Mouse (Mus musculus) embryonic facial prominence, embryonic 10.5 days (tissue): ENCODE measurements around the gene Foxo6. TPM values are rescaled to one million over a fixed set of nuclear protein-coding genes. Genes with fewer than 3 reads are reported as not detected.

Source experiments
- DNase-seq: peaks from one replicate; pipeline ENCODE4 v3.0.0-alpha.2; 2017; ENCODE audit warnings: low spot score
- H3K27ac ChIP-seq: fragments of 300-500 bp; sonication (generic); replicated peaks from 2 replicates; pipeline ENCODE4 v1.5.1; 2016; ENCODE audit warnings: mild to moderate bottlenecking
- H3K27me3 ChIP-seq: fragments of 300-500 bp; sonication (generic); replicated peaks from 2 replicates; pipeline ENCODE4 v1.6.1; 2016; ENCODE audit warnings: low read depth, mild to moderate bottlenecking; ENCODE audit not compliant: poor library complexity, severe bottlenecking
- H3K36me3 ChIP-seq: fragments of 300-500 bp; sonication (generic); replicated peaks from 2 replicates; pipeline ENCODE4 v1.6.1; 2016; ENCODE audit warnings: mild to moderate bottlenecking, moderate library complexity
- H3K4me1 ChIP-seq: fragments of 300-500 bp; sonication (generic); 2 replicates; pipeline ENCODE4 v1.6.1; 2016
- H3K4me3 ChIP-seq: fragments of 300-500 bp; sonication (generic); 2 replicates; pipeline ENCODE4 v1.5.1; 2016; ENCODE audit warnings: mild to moderate bottlenecking, moderate library complexity
- H3K9me3 ChIP-seq: fragments of 300-500 bp; sonication (generic); 2 replicates; pipeline ENCODE4 v1.6.1; 2016; ENCODE audit warnings: mild to moderate bottlenecking
- WGBS: fragments of 180-500 bp; shearing (Covaris S2); methylation state at CpG from one replicate; pipeline ENCODE4 v1.1.7; 2016; 5-methylcytosine and 5-hydroxymethylcytosine counted together
- polyA plus RNA-seq: library from polyadenylated mRNA; unstranded; fragments of >200 nt; fragmentation: Nextera tagmentation; extraction: Ambion mirVana; gene quantifications from 2 replicates; pipeline ENCODE4 v1.2.1, GENCODE M21; 2016

Foxo6 gene
- polyA plus RNA-seq, 1 experiment from 2014 or later: 0.21 TPM

GRCm38 (mm10) chr4:120231982-120232381 is 55.2 kb downstream of the Foxo6 start:
- 78% methylated on average over 4 of the region's 4 CpGs for WGBS
- no peaks in the 10 kb centered on the region for H3K9me3 ChIP-seq
- DNase-seq: no peak
- H3K4me3 ChIP-seq: no peak overlapping the region
- no peak overlapping the region for H3K27ac ChIP-seq
- no peaks in the 10 kb centered on the region for H3K4me1 ChIP-seq
- H3K27me3 ChIP-seq: peaks cover 34% of the 10 kb centered on the region
- H3K36me3 ChIP-seq: no peaks in the 10 kb centered on the region

GRCm38 (mm10) chr4:120230256-120230649 is 56.9 kb downstream of the Foxo6 start:
- Histone ChIP-seq H3K9me3 (no peaks in the 10 kb centered on the region), H3K27ac (no peak overlapping the region), H3K36me3 (no peaks in the 10 kb centered on the region), H3K27me3 (peaks cover 34% of the 10 kb centered on the region), H3K4me1 (no peaks in the 10 kb centered on the region), H3K4me3 (no peak overlapping the region)
- peak; percentile 76 for DNase-seq
- WGBS: 17% methylated on average over 6 of the region's 6 CpGs

GRCm38 (mm10) chr4:120229505-120230255 is 57.5 kb downstream of the Foxo6 start:
- Histone ChIP-seq H3K27ac (no peak overlapping the region), H3K4me1 (no peaks in the 10 kb centered on the region), H3K4me3 (no peak overlapping the region), H3K9me3 (no peaks in the 10 kb centered on the region), H3K27me3 (peaks cover 34% of the 10 kb centered on the region), H3K36me3 (no peaks in the 10 kb centered on the region)
- no peak for DNase-seq
- 75% methylated on average over 13 of the region's 13 CpGs for WGBS

- H3K27me3 ChIP-seq: peaks cover 34% of the 10 kb centered on the region
- H3K36me3 ChIP-seq: no peaks in the 10 kb centered on the region
- 90% methylated on average over 3 of the region's 3 CpGs for WGBS
These were observed 58.5 kb downstream of the Foxo6 start for GRCm38 (mm10) chr4:120228613-120229012.

GRCm38 (mm10) chr4:120227224-120227623 is 59.9 kb downstream of the Foxo6 start:
- peaks cover 26% of the 10 kb centered on the region for H3K27me3 ChIP-seq
- H3K9me3 ChIP-seq: no peaks in the 10 kb centered on the region
- no peaks in the 10 kb centered on the region for H3K4me1 ChIP-seq
- 0 out of 2 replicates have a peak overlapping the region, but pooled peaks have one; percentile 35 for H3K27ac ChIP-seq
- H3K4me3 ChIP-seq: no peak overlapping the region
- H3K36me3 ChIP-seq: no peaks in the 10 kb centered on the region
- WGBS: 48% methylated on average over 2 of the region's 2 CpGs
- DNase-seq: no peak

More at GRCm38 (mm10) chr4:120228613-120229012, 58.5 kb downstream of the Foxo6 start:
- Histone ChIP-seq H3K4me1 (no peaks in the 10 kb centered on the region), H3K9me3 (no peaks in the 10 kb centered on the region), H3K27ac (no peak overlapping the region), H3K4me3 (no peak overlapping the region)
- DNase-seq: no peak

- Histone ChIP-seq H3K27me3 (peaks cover 22% of the 10 kb centered on the region), H3K9me3 (no peaks in the 10 kb centered on the region), H3K36me3 (no peaks in the 10 kb centered on the region), H3K27ac (peak overlapping the region; percentile 48), H3K4me3 (no peak overlapping the region), H3K4me1 (no peaks in the 10 kb centered on the region)
- 68% methylated on average over 4 of the region's 4 CpGs for WGBS
- DNase-seq: peak; percentile 24
These were observed 60.5 kb downstream of the Foxo6 start for GRCm38 (mm10) chr4:120226682-120227081.

GRCm38 (mm10) chr4:120225135-120225780 is 61.9 kb downstream of the Foxo6 start:
- no peak overlapping the region for H3K4me3 ChIP-seq
- H3K27ac ChIP-seq: no peak overlapping the region
- WGBS: 63% methylated on average over 6 of the region's 6 CpGs
- peaks cover 17% of the 10 kb centered on the region for H3K27me3 ChIP-seq
- H3K4me1 ChIP-seq: no peaks in the 10 kb centered on the region
- DNase-seq: peak; percentile 79
- no peaks in the 10 kb centered on the region for H3K9me3 ChIP-seq
- no peaks in the 10 kb centered on the region for H3K36me3 ChIP-seq

- Histone ChIP-seq H3K27ac (no peak overlapping the region), H3K9me3 (no peaks in the 10 kb centered on the region), H3K4me1 (no peaks in the 10 kb centered on the region), H3K4me3 (no peak overlapping the region), H3K36me3 (no peaks in the 10 kb centered on the region), H3K27me3 (peaks cover 7% of the 10 kb centered on the region; the same call in 1 of the 2 replicates)
- no peak for DNase-seq
- 79% methylated on average over 6 of the region's 6 CpGs for WGBS
These were observed 63.3 kb downstream of the Foxo6 start for GRCm38 (mm10) chr4:120223805-120224204.

GRCm38 (mm10) chr4:120223108-120223745 is 63.9 kb downstream of the Foxo6 start:
- Histone ChIP-seq H3K27me3 (peaks cover 7% of the 10 kb centered on the region; the same call in 1 of the 2 replicates), H3K9me3 (no peaks in the 10 kb centered on the region), H3K27ac (no peak overlapping the region), H3K4me3 (no peak overlapping the region), H3K36me3 (no peaks in the 10 kb centered on the region), H3K4me1 (no peaks in the 10 kb centered on the region)
- DNase-seq: no peak
- 80% methylated on average over 7 of the region's 7 CpGs for WGBS

- DNase-seq: no peak
- H3K36me3 ChIP-seq: no peaks in the 10 kb centered on the region
- 0 out of 2 replicates have a peak, but pooled peaks cover 7% of the 10 kb centered on the region for H3K27me3 ChIP-seq
- no peak overlapping the region for H3K27ac ChIP-seq
- H3K4me1 ChIP-seq: no peaks in the 10 kb centered on the region
- 74% methylated on average over 6 of the region's 6 CpGs for WGBS
- no peak overlapping the region for H3K4me3 ChIP-seq
- no peaks in the 10 kb centered on the region for H3K9me3 ChIP-seq
These were observed 65.4 kb downstream of the Foxo6 start for GRCm38 (mm10) chr4:120221708-120222107.

- WGBS: 87% methylated on average over 9 of the region's 9 CpGs
- Histone ChIP-seq H3K4me1 (peaks cover 4% of the 10 kb centered on the region; the same call in 1 of the 2 replicates), H3K27ac (no peak overlapping the region), H3K4me3 (no peak overlapping the region), H3K36me3 (no peaks in the 10 kb centered on the region), H3K9me3 (no peaks in the 10 kb centered on the region), H3K27me3 (peaks cover 16% of the 10 kb centered on the region; the same call in 1 of the 2 replicates)
- DNase-seq: no peak
These were observed 68.3 kb downstream of the Foxo6 start for GRCm38 (mm10) chr4:120218878-120219277.
